Mouse (Mus musculus) T-cell, adult 2 months (primary cell): ENCODE data around the gene Zfp658.

Source experiments
- DNase-seq: peaks from one replicate; pipeline ENCODE4 v3.0.0; 2022; ENCODE audit warnings: low spot score

Gene Zfp658

DNA sequence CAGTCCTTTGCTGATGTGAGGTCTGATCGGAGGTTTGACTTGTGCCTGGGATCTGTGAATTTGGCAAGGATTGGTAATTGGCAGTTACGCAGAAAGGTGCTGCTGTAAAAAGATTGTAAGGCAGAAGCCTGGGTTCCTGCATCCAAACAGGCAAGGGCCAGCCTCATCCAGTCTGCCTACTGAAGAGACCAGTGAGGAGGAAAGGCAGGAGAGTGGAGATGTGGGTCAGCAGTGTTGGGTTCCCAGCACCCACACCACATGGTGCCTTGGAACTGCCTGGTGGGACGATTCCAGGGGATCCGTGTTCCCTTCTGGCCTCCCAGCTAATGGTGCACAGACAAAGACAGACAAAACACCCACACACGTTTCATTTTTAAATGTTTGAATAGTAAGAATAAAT lies 18.5 kb downstream of the Zfp658 start:
- no peak for DNase-seq

DNA sequence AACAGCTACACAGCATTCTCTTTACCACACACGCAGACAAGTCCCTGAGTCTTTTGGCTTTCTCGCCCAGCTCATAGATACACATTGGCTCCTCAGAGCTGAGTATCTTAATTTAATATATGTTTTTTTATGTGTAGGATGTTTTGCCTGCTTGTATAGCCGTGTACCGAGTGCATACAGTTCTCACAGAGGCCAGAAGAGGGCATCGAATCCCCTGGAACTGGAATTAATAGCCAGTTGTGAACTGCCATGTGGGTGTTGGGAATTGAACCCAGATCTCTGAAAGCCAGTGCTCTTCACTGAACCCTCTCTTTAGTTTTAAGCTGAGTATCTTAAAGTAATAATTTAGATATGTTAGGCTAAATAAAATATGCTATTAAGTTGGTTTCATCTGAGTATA lies 22.7 kb downstream of the Zfp658 start:
- DNase-seq, result no peak

DNA sequence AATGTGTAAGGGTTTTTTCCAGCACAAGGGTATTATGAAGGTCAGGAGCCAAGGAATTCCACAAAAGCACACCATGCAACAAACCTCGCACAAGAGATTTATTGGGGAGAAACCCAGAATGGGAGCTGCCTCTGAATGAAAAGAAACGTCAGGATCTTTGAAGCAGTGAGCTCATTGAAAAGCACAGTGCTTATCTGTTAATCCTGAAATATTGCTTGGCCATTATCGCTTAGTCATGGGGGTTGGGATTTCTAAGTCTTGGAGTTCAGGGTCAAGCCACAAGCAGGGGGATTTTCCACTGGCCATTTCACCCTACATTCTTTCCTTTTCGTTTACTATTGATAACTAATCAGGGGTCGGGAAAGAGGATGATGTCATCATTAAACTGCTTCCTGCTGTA lies 39.8 kb downstream of the Zfp658 start:
- DNase-seq, result no peak

DNA sequence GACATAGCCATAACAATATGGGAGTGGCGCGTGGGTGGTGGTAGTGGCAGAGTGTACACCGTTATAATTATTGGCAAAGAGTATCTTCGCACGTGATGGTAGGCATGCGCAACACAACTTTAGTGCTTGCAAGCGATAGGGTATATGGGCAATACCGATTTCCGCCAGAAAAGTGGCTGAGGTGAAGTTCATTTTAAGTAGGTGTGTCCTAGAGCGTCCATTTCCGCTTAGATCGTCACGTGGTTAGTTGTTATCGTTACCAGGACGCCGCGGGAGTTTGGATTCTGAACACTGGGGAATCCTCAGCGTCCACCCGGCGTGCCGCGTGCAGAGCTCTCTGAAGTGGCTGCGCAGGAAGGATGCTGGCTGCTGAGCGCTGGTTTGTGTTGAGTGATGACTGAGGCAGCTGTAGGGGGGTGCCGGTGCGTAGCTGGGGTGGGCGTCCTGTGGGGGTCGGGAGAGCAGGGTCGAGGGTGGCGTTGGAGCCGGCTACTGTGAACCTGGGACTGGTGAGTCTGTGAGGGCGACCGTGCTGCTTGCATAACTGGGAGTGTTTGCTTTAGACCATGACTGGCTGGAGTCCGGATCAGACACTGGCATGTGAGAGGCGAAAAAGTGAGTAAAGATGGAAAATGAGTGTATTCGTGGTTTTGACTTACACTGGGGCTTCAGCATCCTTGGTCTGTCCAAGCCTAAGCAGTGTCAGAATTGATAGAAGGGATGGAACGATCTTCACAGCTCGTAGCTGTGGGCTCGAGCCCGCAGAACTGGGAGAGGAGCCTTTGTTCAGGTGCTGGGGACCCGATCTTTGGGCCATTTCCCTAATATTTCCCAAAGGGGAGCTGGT lies 45.1 kb downstream of the Zfp658 start, which contains the start of gene Zfp819:
Gene Zfp819 (plus strand): TSS at position 274 of the 847 bp plus-strand sequence.
- peak; percentile 74 for DNase-seq

DNA sequence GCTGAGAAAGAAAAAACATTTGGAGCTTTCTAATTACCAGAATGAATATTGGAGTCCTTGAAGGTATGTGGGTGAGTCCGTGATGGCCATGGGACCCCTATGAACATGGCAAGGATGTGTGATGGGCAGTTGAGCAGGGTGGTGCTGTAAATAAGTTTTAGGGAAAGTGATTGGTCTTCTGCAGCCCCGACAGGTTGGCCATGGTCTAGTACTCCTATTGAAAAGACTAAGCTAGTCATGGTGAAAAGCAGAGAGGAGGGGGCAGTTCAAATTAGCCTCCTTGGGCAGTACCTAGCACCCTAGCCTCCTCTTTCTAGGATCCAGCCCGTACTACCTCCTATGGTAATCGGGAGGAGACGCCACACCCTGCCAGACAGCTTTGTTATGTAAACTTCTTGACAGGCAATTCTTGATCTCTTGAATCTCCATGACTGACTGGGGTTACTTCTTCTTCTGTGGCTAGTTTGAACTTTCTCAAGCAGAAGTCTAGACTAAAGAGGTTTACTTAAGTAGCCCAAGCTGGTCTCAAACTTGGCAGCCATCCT lies 45.8 kb downstream of the Zfp658 start:
- DNase-seq, result no peak

DNA sequence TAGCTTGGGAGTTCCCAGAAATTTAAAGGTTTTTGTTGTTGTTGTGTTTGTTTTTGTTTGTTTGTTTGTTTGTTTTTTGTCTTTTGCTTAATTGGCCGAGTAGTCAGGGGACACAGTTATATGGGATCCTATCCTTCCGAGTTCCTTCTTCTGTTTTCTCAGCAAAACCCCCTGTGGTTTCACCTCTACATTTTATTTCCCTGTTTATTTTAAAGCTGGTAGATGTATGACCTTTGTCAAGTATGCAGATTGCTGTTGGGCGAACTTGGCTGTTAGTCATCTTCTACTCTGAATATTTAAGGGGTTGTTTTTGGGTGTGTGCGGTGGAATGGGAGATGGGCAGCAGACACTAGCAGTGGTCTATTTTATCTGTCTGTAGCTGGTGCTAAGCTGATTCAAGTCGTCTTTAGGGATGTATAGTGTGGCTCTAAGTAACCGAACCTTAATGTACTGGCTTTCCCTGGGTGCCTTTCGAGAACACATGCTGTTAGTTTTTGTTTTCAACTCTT lies 46.3 kb downstream of the Zfp658 start:
- DNase-seq, result no peak

DNA sequence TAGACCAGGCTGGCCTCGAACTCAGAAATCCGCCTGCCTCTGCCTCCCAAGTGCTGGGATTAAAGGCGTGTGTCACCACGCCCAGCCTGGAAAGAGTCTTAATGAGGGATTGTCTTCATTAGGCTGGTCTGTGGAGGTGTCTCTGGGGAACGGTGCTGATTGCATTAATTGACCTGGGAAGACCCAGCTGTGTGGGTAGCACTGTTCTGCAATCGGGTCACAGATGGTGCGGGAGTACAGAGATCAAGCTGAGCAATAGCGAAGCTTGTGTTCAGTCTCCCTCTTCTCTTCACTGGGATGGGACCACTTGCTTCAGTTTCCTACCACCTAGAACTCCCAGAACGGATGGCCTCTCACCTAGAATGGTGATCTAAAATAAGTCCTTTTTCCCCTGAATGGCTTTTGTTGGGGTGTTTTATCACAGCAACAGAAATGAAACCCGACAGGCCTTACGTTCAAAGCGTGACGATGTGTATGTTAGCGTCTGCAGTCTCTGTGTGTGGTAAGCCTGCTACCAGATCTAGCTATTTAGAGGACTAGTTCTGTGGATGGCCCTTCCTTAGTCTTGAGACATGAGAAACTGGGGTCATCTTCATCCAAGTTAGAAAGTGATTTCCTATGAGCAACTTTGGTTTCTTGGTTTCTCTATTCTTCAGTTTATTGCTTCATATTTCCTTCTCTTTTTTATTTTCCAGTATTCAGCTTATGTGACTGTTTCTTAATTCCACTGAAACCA lies 51.9 kb downstream of the Zfp658 start:
- DNase-seq, result no peak

DNA sequence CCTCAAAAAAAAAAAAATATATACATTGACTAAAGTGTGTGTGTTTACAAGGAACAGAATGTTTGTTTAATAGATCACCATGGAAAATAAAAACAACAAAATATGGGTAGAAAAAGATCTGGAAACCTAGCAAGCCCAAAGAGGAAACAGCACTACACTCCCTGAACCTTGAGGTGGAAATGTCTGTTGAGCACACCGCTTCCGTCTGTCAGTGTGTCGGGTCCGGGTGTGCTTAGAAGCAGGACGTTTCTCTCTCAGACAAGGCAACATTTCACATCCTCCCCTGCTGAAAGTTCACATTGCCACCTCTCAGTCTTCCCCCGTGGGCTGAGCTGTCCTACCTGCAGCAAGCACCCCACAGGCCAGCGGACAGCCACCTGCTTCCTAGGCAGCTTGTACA lies 60.9 kb downstream of the Zfp658 start:
- no peak for DNase-seq

DNA sequence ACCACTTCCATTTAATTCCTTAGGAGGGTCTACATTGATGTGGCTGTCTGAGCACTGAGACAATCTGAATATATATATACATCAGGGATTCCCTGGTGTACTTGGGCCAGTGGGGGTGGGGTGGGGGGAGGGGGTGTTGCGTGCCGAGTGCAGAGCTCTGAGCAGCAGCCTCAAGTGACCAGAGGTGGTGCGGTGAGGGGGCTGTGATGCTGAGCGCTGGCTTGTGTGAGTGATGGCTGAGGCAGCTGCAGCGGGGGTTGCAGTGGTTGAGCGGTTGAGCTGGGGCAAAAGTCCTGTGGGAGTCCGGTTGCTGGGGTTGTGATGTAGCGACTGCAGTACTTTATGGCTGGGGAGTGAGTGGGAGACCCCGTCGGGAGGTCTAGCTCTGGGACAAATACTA lies 61.8 kb downstream of the Zfp658 start:
- DNase-seq, result no peak
